Mouse (Mus musculus) embryonic facial prominence, embryonic 15.5 days (tissue): Measurements from ENCODE around the gene Zdhhc11. TPM values are rescaled to one million over a fixed set of nuclear protein-coding genes. Genes with fewer than 3 reads are reported as not detected.
A peak's percentile ranks its signal among the peaks of the same experiment; 100 is the strongest.

Experiments
- ATAC-seq: fragments of 200-750 bp; cut with Nextera tagmentation; 2 replicates; pipeline ENCODE4 v1.8.0; 2017; ENCODE audit warnings: low read depth, moderate TSS enrichment; ENCODE audit not compliant: insufficient number of reproducible peaks, low FRiP score, low TSS enrichment
- H3K27ac ChIP-seq: fragments of 300-500 bp; sonication (generic); replicated peaks from 2 replicates; pipeline ENCODE4 v1.5.1; 2015; ENCODE audit warnings: mild to moderate bottlenecking, inconsistent platforms
- H3K27me3 ChIP-seq: fragments of 300-500 bp; sonication (generic); 2 replicates; pipeline ENCODE4 v1.6.1; 2015; ENCODE audit warnings: inconsistent platforms
- H3K36me3 ChIP-seq: fragments of 300-500 bp; sonication (generic); 2 replicates; pipeline ENCODE4 v1.6.1; 2015; ENCODE audit warnings: mild to moderate bottlenecking, inconsistent platforms
- H3K4me1 ChIP-seq: fragments of 300-500 bp; sonication (generic); 2 replicates; pipeline ENCODE4 v1.6.1; 2015; ENCODE audit warnings: inconsistent platforms
- H3K4me2 ChIP-seq: fragments of 300-500 bp; sonication (generic); replicated peaks from 2 replicates; pipeline ENCODE4 v1.6.1; 2015; ENCODE audit warnings: mild to moderate bottlenecking, inconsistent platforms
- H3K4me3 ChIP-seq: fragments of 300-500 bp; sonication (generic); replicated peaks from 2 replicates; pipeline ENCODE4 v1.5.1; 2015; ENCODE audit warnings: mild to moderate bottlenecking, inconsistent platforms
- H3K9ac ChIP-seq: fragments of 300-500 bp; sonication (generic); 2 replicates; pipeline ENCODE4 v1.6.1; 2015; ENCODE audit warnings: inconsistent platforms
- H3K9me3 ChIP-seq: fragments of 300-500 bp; sonication (generic); replicated peaks from 2 replicates; pipeline ENCODE4 v1.6.1; 2016; ENCODE audit warnings: inconsistent platforms
- WGBS: fragments of 180-500 bp; shearing (Covaris S2); methylation state at CpG from one replicate; pipeline ENCODE4 v1.1.7; 2015; 5-methylcytosine and 5-hydroxymethylcytosine counted together
- polyA plus RNA-seq: library from polyadenylated mRNA; unstranded; fragments of >200 nt; fragmentation: Nextera tagmentation; extraction: Ambion mirVana; gene quantifications from 2 replicates; pipeline ENCODE4 v1.2.1, GENCODE M21; 2015

Zdhhc11 gene
- not detected in 2 replicates for polyA plus RNA-seq

GRCm38 (mm10) chr13:73963551-73963950 lies at the start of gene Zdhhc11:
Gene Zdhhc11 (plus strand): TSS chr13:73963851.
- H3K4me1 ChIP-seq = no peaks in the 10 kb centered on the region
- H3K27me3 ChIP-seq = no peaks in the 10 kb centered on the region; the same call in 1 of the 2 replicates
- no peak within 1 kb of the TSS for H3K4me2 ChIP-seq
- H3K4me3 ChIP-seq = no peak within 1 kb of the TSS
- no peak within 1 kb of the TSS for H3K9ac ChIP-seq
- H3K9me3 ChIP-seq = no peaks in the 10 kb centered on the region
- peaks cover 33% of the 10 kb centered on the region for H3K36me3 ChIP-seq
- ATAC-seq = no peak
- WGBS = 86% methylated on average over 5 of the region's 5 CpGs
- H3K27ac ChIP-seq = no peak within 1 kb of the TSS

- H3K9ac ChIP-seq = no peak overlapping the region
- WGBS = 90% methylated on average over 10 of the region's 10 CpGs
- no peak overlapping the region for H3K27ac ChIP-seq
- H3K4me2 ChIP-seq = no peak overlapping the region
- H3K36me3 ChIP-seq = peaks cover 33% of the 10 kb centered on the region
- no peaks in the 10 kb centered on the region for H3K27me3 ChIP-seq
- no peak overlapping the region for H3K4me3 ChIP-seq
- peaks cover 7% of the 10 kb centered on the region for H3K4me1 ChIP-seq
- no peak for ATAC-seq
- H3K9me3 ChIP-seq = no peaks in the 10 kb centered on the region
Measured at GRCm38 (mm10) chr13:73932201-73932600, 31.4 kb upstream of the Zdhhc11 start.

GRCm38 (mm10) chr13:73936938-73937320 lies 26.7 kb upstream of the Zdhhc11 start:
- WGBS = 9% methylated on average over 5 of the region's 5 CpGs
- Histone ChIP-seq H3K27ac (no peak overlapping the region; the same call in 1 of the 2 replicates), H3K4me3 (peak overlapping the region; percentile 88), H3K9ac (peak overlapping the region; percentile 71), H3K36me3 (peaks cover 22% of the 10 kb centered on the region), H3K4me2 (peak overlapping the region; percentile 81), H3K9me3 (no peaks in the 10 kb centered on the region), H3K4me1 (peaks cover 15% of the 10 kb centered on the region), H3K27me3 (no peaks in the 10 kb centered on the region)
- 0 out of 2 replicates have a peak, but pooled peaks have one; percentile 4 for ATAC-seq

GRCm38 (mm10) chr13:73937321-73938176 lies 26.1 kb upstream of the Zdhhc11 start, which contains the start of the genes Trip13 and Brd9:
Gene Trip13 (minus strand): TSS chr13:73937784.
Gene Brd9 (plus strand): TSS chr13:73937811.
- WGBS = under 1% methylated on average over 82 of the region's 82 CpGs
- H3K9me3 ChIP-seq = no peaks in the 10 kb centered on the region
- no peaks in the 10 kb centered on the region for H3K27me3 ChIP-seq
- ATAC-seq = peak; percentile 94
- peak within 1 kb of the TSS; percentile 81 for H3K4me2 ChIP-seq
- H3K27ac ChIP-seq = peak within 1 kb of the TSS; percentile 90
- peaks cover 28% of the 10 kb centered on the region for H3K36me3 ChIP-seq
- peak within 1 kb of the TSS; percentile 71 for H3K9ac ChIP-seq
- peak within 1 kb of the TSS; percentile 88 for H3K4me3 ChIP-seq
- H3K4me1 ChIP-seq = peaks cover 15% of the 10 kb centered on the region

- WGBS = 36% methylated on average over 13 of the region's 13 CpGs
- Histone ChIP-seq H3K36me3 (peaks cover 30% of the 10 kb centered on the region), H3K9ac (peak overlapping the region; percentile 71)
Measured at GRCm38 (mm10) chr13:73938177-73938560, 25.5 kb upstream of the Zdhhc11 start.

GRCm38 (mm10) chr13:73939101-73939500 lies 24.6 kb upstream of the Zdhhc11 start:
- Histone ChIP-seq H3K4me3 (no peak overlapping the region), H3K9me3 (no peaks in the 10 kb centered on the region), H3K27me3 (no peaks in the 10 kb centered on the region), H3K4me1 (peaks cover 15% of the 10 kb centered on the region), H3K4me2 (no peak overlapping the region), H3K36me3 (peaks cover 39% of the 10 kb centered on the region), H3K27ac (no peak overlapping the region), H3K9ac (no peak overlapping the region)
- 96% methylated on average over 5 of the region's 5 CpGs for WGBS
- no peak for ATAC-seq

More at GRCm38 (mm10) chr13:73938177-73938560, 25.5 kb upstream of the Zdhhc11 start:
- Histone ChIP-seq H3K9me3 (no peaks in the 10 kb centered on the region), H3K4me3 (peak overlapping the region; percentile 88), H3K4me1 (peaks cover 15% of the 10 kb centered on the region), H3K27ac (peak overlapping the region; percentile 90), H3K27me3 (no peaks in the 10 kb centered on the region), H3K4me2 (peak overlapping the region; percentile 81)
- 0 out of 2 replicates have a peak, but pooled peaks have one; percentile 6 for ATAC-seq

- Histone ChIP-seq H3K4me2 (no peak overlapping the region), H3K4me3 (no peak overlapping the region), H3K36me3 (peaks cover 84% of the 10 kb centered on the region), H3K27ac (no peak overlapping the region), H3K9ac (no peak overlapping the region), H3K27me3 (no peaks in the 10 kb centered on the region), H3K4me1 (no peaks in the 10 kb centered on the region), H3K9me3 (no peaks in the 10 kb centered on the region)
- ATAC-seq = no peak
- WGBS = 77% methylated on average over 9 of the region's 9 CpGs
Measured at GRCm38 (mm10) chr13:73944606-73945005, 19.0 kb upstream of the Zdhhc11 start.

- Histone ChIP-seq H3K9me3 (no peaks in the 10 kb centered on the region), H3K4me2 (no peak overlapping the region), H3K9ac (no peak overlapping the region), H3K36me3 (peaks cover 83% of the 10 kb centered on the region), H3K4me3 (no peak overlapping the region), H3K27ac (no peak overlapping the region), H3K27me3 (no peaks in the 10 kb centered on the region), H3K4me1 (no peaks in the 10 kb centered on the region)
- 87% methylated on average over 1 of the region's 1 CpGs for WGBS
- no peak for ATAC-seq
Measured at GRCm38 (mm10) chr13:73953551-73954130, 10.0 kb upstream of the Zdhhc11 start.

- no peak overlapping the region for H3K4me2 ChIP-seq
- no peak for ATAC-seq
- no peaks in the 10 kb centered on the region for H3K9me3 ChIP-seq
- H3K27ac ChIP-seq = no peak overlapping the region
- 55% methylated on average over 6 of the region's 6 CpGs for WGBS
- no peak overlapping the region for H3K9ac ChIP-seq
- H3K4me1 ChIP-seq = no peaks in the 10 kb centered on the region
- H3K36me3 ChIP-seq = peaks cover 83% of the 10 kb centered on the region
- no peak overlapping the region for H3K4me3 ChIP-seq
- no peaks in the 10 kb centered on the region for H3K27me3 ChIP-seq
Measured at GRCm38 (mm10) chr13:73954666-73955065, 9.0 kb upstream of the Zdhhc11 start.

GRCm38 (mm10) chr13:73955531-73955930 lies 8.1 kb upstream of the Zdhhc11 start:
- no peaks in the 10 kb centered on the region for H3K4me1 ChIP-seq
- WGBS = 76% methylated on average over 5 of the region's 5 CpGs
- H3K27ac ChIP-seq = no peak overlapping the region
- H3K9ac ChIP-seq = no peak overlapping the region
- ATAC-seq = no peak
- H3K36me3 ChIP-seq = peaks cover 83% of the 10 kb centered on the region
- H3K9me3 ChIP-seq = no peaks in the 10 kb centered on the region
- H3K27me3 ChIP-seq = no peaks in the 10 kb centered on the region
- H3K4me3 ChIP-seq = no peak overlapping the region
- no peak overlapping the region for H3K4me2 ChIP-seq

- Histone ChIP-seq H3K4me2 (no peak overlapping the region), H3K9me3 (no peaks in the 10 kb centered on the region), H3K4me3 (no peak overlapping the region), H3K27me3 (no peaks in the 10 kb centered on the region), H3K27ac (no peak overlapping the region), H3K9ac (no peak overlapping the region), H3K36me3 (peaks cover 63% of the 10 kb centered on the region), H3K4me1 (no peaks in the 10 kb centered on the region)
- WGBS = 90% methylated on average over 10 of the region's 10 CpGs
- ATAC-seq = no peak
Measured at GRCm38 (mm10) chr13:73960117-73960652, 3.5 kb upstream of the Zdhhc11 start.
